In genomic region chr13:24776146-24776844, GRCm38 (mm10) we compare ENCODE assay signal across 8 mouse cellular contexts. TPM values are rescaled to one million over a fixed set of nuclear protein-coding genes. Genes with fewer than 3 reads are reported as not detected.
A peak's percentile ranks its signal among the peaks of the same experiment; 100 is the strongest.
DNase-seq lines count a peak whose midpoint lies in the region; ATAC-seq and TF ChIP-seq lines count a peak whose summit lies in the region.
"Had no signal": no experiment of that assay in that cellular context is flagged by ENCODE, and none has a peak within 500 bp of the region (broad histone marks: within the 10 kb centered on the region; RNA-seq: fewer than 3 reads in every experiment).

No protein-coding gene starts in this region.

- H3K27me3 ChIP-seq in liver, embryonic 11.5 days (replicated peaks; ENCODE audit: control insufficient read depth, insufficient read depth, low read length): no peaks in the 10 kb centered on the region

- no peaks in the 10 kb centered on the region for H3K36me3 ChIP-seq in liver, embryonic 11.5 days (ENCODE audit: control insufficient read depth, insufficient read depth, low read length)

- 44% methylated on average over 7 of the region's 7 CpGs for WGBS in liver, embryonic 11.5 days

- no peak overlapping the region for H3K4me3 ChIP-seq in bone marrow macrophage, adult 2 months (ENCODE audit: insufficient read depth, low read length)
- no peak overlapping the region for H3K4me3 ChIP-seq in embryonic fibroblast, embryonic 13.5 days (ENCODE audit: insufficient read depth, low read length)
- no peak overlapping the region for H3K4me3 ChIP-seq in liver, embryonic 11.5 days (ENCODE audit: low read depth, low read length)

- H3K9me3 ChIP-seq in liver, embryonic 11.5 days (ENCODE audit: control insufficient read depth, low read length): no peaks in the 10 kb centered on the region

- H3K4me2 ChIP-seq in liver, embryonic 11.5 days: no peak overlapping the region

- TF ChIP-seq CTCF in bone marrow macrophage, adult 2 months (IDR thresholded peaks at IDR 0.05; ENCODE audit: low read depth, low read length): no peak; the same call in 1 of the 2 replicates
- peak; percentile 60; the same call in 1 of the 2 replicates for TF ChIP-seq CTCF in embryonic fibroblast, embryonic 13.5 days (IDR thresholded peaks at IDR 0.05; ENCODE audit: borderline replicate concordance, insufficient read depth, low read length)

- DNase-seq in 3134 (ENCODE audit: extremely low read depth, insufficient read length, low spot score): peak; percentile 44
- DNase-seq in CD4-positive helper T cell, adult 2 months (ENCODE audit: low read depth, low spot score): peak; percentile 81
- peak; percentile 72 for DNase-seq in kidney, adult 9 months
- DNase-seq in liver, embryonic 11.5 days (ENCODE audit: low spot score): no peak
- peak; percentile 42 for DNase-seq in right cerebral cortex, adult 18-20 months

- H3K4me1 ChIP-seq in bone marrow macrophage, adult 2 months (ENCODE audit: control insufficient read depth, insufficient read depth, low read length): peaks cover 42% of the 10 kb centered on the region
- H3K4me1 ChIP-seq in embryonic fibroblast, embryonic 13.5 days (ENCODE audit: control insufficient read depth, insufficient read depth, low read length): no peaks in the 10 kb centered on the region
- no peaks in the 10 kb centered on the region for H3K4me1 ChIP-seq in liver, embryonic 11.5 days (replicated peaks; ENCODE audit: control insufficient read depth, insufficient read depth, low read length)

- H3K27ac ChIP-seq in bone marrow macrophage, adult 2 months (ENCODE audit: insufficient read depth, low read depth, low read length): peak overlapping the region; percentile 38
- H3K27ac ChIP-seq in embryonic fibroblast, embryonic 13.5 days (ENCODE audit: insufficient read depth, low read length): no peak overlapping the region
- no peak overlapping the region for H3K27ac ChIP-seq in liver, embryonic 11.5 days (ENCODE audit: low read depth, low read length)

- peak; percentile 61 for ATAC-seq in liver, embryonic 11.5 days (replicated peaks; ENCODE audit: low FRiP score)

- no peak for TF ChIP-seq POLR2A in bone marrow macrophage, adult 2 months (IDR thresholded peaks at IDR 0.05; ENCODE audit: borderline replicate concordance, low read depth, low read length)
- TF ChIP-seq POLR2A in embryonic fibroblast, embryonic 13.5 days (IDR thresholded peaks at IDR 0.05; ENCODE audit: low read depth, low read length): no peak

- H3K9ac ChIP-seq in liver, embryonic 11.5 days (ENCODE audit: low read depth, low read length): no peak overlapping the region

RNA-seq across cellular contexts. Expression of gene Gmnn, which starts 14.6 kb away (rescaled TPM):
- 64.6 and 76.6 TPM in 2 replicates for polyA plus RNA-seq in bone marrow macrophage, adult 2 months (2012; ENCODE audit: insufficient read depth, insufficient read length, missing spikeins)
- 20.9 and 33.8 TPM in 2 replicates for polyA plus RNA-seq in embryonic fibroblast, embryonic 13.5 days (2011; ENCODE audit: insufficient read length, low read depth, missing spikeins)
- 212 and 218 TPM in 2 replicates for polyA plus RNA-seq in liver, embryonic 11.5 days (2014; fragmentation: Nextera tagmentation; extraction: Ambion mirVana)

RNA-seq across cellular contexts. Expression of gene BC005537, which starts 25.2 kb away (rescaled TPM):
- 575 and 610 TPM in 2 replicates for polyA plus RNA-seq in bone marrow macrophage, adult 2 months (2012; ENCODE audit: insufficient read depth, insufficient read length, missing spikeins)
- polyA plus RNA-seq in embryonic fibroblast, embryonic 13.5 days (2011; ENCODE audit: insufficient read length, low read depth, missing spikeins): 125 and 165 TPM in 2 replicates
- 18.3 and 18.8 TPM in 2 replicates for polyA plus RNA-seq in liver, embryonic 11.5 days (2014; fragmentation: Nextera tagmentation; extraction: Ambion mirVana)

RNA-seq across cellular contexts. Expression of gene Armh2, which starts 35.3 kb away (rescaled TPM):
- not detected in 2 replicates for polyA plus RNA-seq in bone marrow macrophage, adult 2 months (2012; ENCODE audit: insufficient read depth, insufficient read length, missing spikeins)
- not detected in 2 replicates for polyA plus RNA-seq in embryonic fibroblast, embryonic 13.5 days (2011; ENCODE audit: insufficient read length, low read depth, missing spikeins)
- polyA plus RNA-seq in liver, embryonic 11.5 days (2014; fragmentation: Nextera tagmentation; extraction: Ambion mirVana): not detected in 2 replicates
- polyA plus RNA-seq: heart, embryonic 16.5 days had no signal

RNA-seq across cellular contexts. Expression of gene Acot13, which starts 55.0 kb away (rescaled TPM):
- polyA plus RNA-seq in bone marrow macrophage, adult 2 months (2012; ENCODE audit: insufficient read depth, insufficient read length, missing spikeins): 81.0 and 91.3 TPM in 2 replicates
- 49.0 and 54.7 TPM in 2 replicates for polyA plus RNA-seq in embryonic fibroblast, embryonic 13.5 days (2011; ENCODE audit: insufficient read length, low read depth, missing spikeins)
- polyA plus RNA-seq in liver, embryonic 11.5 days (2014; fragmentation: Nextera tagmentation; extraction: Ambion mirVana): 88.1 and 95.1 TPM in 2 replicates

RNA-seq across cellular contexts. Expression of gene Tdp2, which starts 55.2 kb away (rescaled TPM):
- 29.0 and 36.4 TPM in 2 replicates for polyA plus RNA-seq in bone marrow macrophage, adult 2 months (2012; ENCODE audit: insufficient read depth, insufficient read length, missing spikeins)
- 36.3 and 41.3 TPM in 2 replicates for polyA plus RNA-seq in embryonic fibroblast, embryonic 13.5 days (2011; ENCODE audit: insufficient read length, low read depth, missing spikeins)
- 55.4 and 59.6 TPM in 2 replicates for polyA plus RNA-seq in liver, embryonic 11.5 days (2014; fragmentation: Nextera tagmentation; extraction: Ambion mirVana)
